Mouse (Mus musculus): Measurements from ENCODE around the gene 1700034J05Rik.

- TF ChIP-seq CTCF (IDR thresholded peaks at IDR 0.05; ENCODE audit: borderline replicate concordance, insufficient read depth, low read length) (no peak), POLR2A (IDR thresholded peaks at IDR 0.05; ENCODE audit: low read depth, low read length) (no peak)
Measured at GRCm38 (mm10) chr6:146976446-146976845, 22.2 kb upstream of the 1700034J05Rik start.
